Mouse (Mus musculus) gastrocnemius, adult 8-10 months (tissue): Measurements from ENCODE around the gene Elp4. TPM values are rescaled to one million over a fixed set of nuclear protein-coding genes. Genes with fewer than 3 reads are reported as not detected.

Source experiments
- DNase-seq, 2 experiments: peaks; one replicate each; pipeline ENCODE4 v3.0.0; 2022; ENCODE audit warnings: low spot score in 2 of 2
- total RNA-seq, 4 experiments: library from RNA; stranded (reverse); gene quantifications; 2 replicates each; pipeline ENCODE4 v1.2.4; 2022

Gene Elp4
- total RNA-seq, 4 experiments from 2014 or later, result 8.1 to 10.2 (median 8.9) TPM

- DNase-seq, result no peak
These were observed 173.7 kb downstream of the Elp4 start for GRCm38 (mm10) chr2:105730704-105731103.

DNA sequence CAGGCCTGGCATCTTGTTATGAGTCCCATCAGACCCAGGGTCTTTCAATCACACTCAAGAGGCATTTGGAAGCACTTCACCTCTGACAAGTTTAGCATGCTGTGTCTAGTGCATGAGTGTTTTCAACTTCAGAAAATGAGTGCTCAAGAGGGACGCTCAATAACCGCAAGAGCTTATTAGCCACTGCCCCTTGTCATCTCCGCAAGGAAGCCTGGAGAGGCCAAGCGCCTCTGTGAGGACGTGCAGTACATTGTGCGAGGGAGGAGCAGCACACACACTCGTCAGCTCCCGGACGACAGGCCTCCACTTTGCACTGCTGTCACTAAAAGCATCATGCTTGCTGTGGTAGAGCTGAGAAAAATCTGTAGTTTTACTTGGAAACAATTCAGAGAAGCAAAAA is 177.7 kb downstream of the Elp4 start:
- no peak for DNase-seq

DNA sequence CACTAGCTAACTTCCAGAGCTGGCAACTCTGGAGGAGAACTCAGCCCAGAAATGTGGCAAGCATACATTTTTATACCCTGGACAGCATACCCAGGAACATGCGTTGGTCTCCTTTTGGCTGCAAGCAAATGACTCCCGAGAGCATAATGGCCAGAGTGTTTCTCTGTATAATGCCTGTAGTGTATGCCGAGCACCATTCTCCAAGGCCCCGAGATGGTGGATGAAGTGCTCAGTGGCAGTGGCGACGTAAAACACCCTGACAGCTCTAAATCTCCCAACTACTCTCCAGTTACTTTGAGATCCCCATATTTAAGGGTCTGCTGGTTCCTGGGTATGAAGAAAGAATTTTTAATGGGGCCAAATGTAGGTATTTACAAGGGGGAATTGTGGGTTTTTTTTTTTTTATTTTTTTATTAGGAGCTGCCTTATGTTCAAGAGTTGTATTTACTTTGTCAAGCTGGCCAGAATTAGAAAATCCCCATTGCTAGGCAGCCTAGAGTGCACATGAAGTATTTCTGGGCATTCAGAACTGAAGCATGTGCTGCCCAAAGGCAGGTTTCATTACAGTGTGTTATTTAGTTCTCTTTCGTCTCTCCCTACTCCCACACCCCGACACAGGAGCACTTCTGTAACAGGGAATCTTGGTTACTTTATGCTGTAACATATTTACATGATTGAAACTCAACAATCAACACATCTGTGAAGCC is 188.8 kb downstream of the Elp4 start:
- DNase-seq, result no peak

- DNase-seq, result no peak
These were observed 193.9 kb downstream of the Elp4 start for GRCm38 (mm10) chr2:105710511-105710910.

DNA sequence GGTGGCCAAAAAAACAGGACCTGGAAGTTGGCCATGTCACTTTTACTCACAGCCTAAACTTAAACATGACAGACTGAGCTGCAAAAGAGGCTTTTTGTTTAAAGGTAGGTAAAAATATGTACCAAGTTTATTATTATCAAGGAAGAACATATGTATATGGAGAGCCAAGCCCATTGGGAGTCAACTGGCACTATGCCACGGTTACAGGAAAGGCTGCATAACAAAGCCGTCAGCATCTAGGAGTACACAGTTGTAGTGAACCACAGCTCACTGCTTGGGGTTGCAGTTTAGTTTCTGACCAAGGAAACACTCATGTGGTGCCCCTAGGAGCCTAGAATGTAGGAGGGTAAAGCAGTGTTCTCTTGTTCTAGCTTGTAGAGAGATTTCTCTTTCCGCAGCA is 195.2 kb downstream of the Elp4 start:
- DNase-seq, result no peak

DNA sequence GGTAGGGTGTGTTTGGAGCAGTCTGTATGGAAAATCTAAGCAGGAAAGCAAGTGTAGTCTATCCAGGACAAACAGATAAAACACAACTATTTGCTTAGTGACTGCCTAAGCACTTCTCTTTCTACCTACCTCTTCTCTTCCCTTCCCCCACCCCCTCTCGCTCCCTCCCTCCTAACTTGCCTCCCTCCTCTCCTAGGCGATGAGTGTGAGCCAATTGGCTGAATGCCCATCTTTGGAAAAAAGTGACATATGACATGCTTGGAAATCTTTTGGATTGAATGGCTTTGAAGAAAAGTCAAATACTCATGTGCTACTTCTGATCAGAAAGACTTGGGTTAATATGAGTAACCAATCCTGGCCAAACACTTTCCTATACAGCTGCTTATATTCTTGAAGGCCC is 199.0 kb downstream of the Elp4 start:
- no peak for DNase-seq

DNA sequence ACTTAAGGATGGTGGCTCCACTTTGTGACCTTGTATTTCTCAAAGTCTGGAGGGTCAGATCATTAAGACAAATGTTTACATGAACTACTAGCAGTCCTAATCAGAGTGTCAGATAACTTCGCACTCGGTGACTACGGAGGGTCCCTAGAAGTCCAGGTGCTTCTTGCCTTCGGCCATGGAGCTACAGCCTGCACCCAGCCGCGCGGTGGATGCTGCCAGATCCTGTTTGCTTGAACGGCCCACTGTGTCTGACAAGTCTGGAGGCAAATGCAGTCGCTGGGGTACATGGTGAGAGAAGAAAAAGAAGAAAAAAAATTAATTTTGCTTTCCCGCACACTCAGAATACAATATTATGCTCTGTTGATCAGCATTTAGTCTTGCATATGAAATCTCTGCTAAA is 201.8 kb downstream of the Elp4 start:
- no peak for DNase-seq

GRCm38 (mm10) chr2:105701781-105702180 is 202.6 kb downstream of the Elp4 start:
- DNase-seq, result no peak

GRCm38 (mm10) chr2:105698631-105699030 is 205.7 kb downstream of the Elp4 start:
- DNase-seq, result no peak

DNA sequence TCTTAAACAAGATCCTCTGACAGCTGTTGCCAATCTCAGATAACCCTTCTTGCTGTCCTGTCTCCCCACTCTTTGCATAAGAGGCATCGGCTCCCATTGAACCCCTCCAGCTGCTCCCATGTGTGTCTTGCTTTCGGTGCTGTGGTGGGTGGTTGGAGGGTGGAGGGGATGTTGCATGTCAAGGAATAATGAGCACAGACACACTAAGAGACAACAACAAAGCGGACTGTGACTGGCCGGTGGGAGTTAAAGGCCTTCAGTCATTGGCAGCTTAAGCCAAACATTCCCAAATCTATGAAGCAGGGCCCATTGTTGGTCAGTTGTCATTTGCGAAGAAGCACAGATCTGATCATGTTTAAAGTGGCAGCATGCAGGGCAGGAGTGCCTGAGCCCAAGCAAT is 206.6 kb downstream of the Elp4 start:
- DNase-seq, result no peak

DNA sequence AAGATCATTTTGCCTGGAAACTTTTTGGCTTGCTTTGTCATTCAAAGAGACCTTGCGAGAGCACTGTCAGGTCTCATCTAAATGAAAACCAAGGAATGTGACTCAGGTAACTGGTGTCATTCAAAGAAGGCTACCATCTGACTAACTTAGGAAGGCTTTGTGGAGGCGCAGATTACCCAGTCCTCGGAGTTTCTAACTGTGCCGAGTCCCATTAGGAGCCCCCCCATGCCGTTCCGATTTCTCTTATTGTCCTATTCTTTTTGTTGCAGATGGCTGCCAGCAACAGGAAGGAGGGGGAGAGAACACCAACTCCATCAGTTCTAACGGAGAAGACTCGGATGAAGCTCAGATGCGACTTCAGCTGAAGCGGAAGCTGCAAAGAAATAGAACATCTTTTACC is 213.1 kb downstream of the Elp4 start:
- DNase-seq, result no peak

DNA sequence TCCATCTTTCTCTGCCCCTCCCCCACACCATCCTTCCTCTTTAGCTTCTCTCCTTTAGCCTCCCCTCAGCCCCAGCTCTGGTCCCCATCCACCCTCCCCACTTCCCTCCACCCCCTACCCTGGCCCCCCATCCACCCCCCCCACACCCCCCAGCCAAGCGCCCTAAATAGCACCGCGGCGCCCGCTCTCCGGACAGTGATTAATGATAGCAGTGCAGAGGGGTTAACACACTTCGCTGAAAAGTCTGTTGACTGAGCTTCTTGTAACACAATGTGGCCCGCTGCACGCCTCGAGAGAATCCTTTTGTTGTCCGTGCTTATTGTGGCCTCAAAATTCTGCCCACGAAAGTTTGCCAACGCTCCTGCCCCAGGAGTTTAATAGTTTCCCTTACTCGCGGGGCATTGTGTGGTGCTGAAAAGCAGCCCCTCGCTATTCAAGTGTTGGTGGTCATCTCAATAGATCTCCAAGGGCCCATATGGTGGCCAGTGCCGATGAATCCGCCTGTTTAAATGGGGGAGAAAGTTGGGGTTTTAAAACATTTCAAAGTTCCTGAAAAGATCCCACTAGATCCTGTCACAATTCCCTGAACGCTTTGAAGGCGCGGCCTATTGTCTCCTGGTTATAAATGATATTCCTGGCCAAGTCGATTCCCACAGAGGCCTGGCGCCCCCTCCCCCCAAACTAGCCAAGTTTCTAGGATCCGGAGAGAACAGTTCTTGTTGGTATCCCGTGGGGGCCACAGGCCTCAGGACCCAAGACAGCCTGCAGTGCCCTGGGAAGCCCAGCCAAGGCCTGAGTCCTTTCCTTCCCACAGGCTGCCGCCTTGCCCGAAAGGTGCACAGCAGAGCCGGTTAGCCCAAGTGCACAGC is 214.4 kb downstream of the Elp4 start:
- no peak for DNase-seq

DNA sequence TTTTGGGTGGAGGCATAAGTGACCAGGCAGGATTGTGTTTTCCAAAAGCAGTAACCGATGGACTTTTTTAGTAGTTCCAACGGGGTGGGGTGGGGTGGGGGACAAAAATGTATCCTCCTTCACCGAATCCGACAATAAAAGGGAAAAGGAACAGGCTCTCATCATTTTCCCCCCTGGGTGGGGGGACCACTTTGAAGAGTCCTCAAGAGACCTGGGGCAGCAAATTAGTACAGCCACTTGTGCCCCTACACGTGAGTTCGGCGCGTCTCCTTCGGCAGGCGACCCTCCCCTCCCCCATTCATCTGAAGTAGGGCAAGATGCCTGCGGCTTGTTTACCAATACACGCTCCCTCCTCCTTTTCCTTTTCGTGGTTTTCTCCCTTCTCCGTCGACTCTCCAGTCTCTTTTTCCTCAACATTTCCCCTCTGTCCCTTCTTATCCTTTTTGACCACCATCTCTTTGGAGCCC is 215.0 kb downstream of the Elp4 start:
- no peak for DNase-seq

GRCm38 (mm10) chr2:105688436-105689303 is 215.7 kb downstream of the Elp4 start:
- DNase-seq, result no peak

- no peak for DNase-seq
These were observed 216.4 kb downstream of the Elp4 start for GRCm38 (mm10) chr2:105688011-105688410.

- DNase-seq, result no peak
These were observed 216.9 kb downstream of the Elp4 start for GRCm38 (mm10) chr2:105687317-105687991.

GRCm38 (mm10) chr2:105686363-105687316 is 217.7 kb downstream of the Elp4 start:
- DNase-seq, result no peak

DNA sequence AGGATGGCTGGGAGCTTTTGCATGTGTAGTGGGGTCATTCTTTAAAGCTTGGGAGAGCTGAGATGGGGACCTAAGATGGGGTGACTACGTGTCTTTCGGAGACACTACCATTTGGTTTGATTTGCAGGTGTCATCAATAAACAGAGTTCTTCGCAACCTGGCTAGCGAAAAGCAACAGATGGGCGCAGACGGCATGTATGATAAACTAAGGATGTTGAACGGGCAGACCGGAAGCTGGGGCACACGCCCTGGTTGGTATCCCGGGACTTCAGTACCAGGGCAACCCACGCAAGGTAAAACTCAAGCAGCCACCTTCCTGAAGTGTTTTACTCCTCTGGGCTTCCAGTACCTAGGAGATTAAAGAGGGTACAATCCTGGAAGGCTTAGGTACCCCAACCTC is 218.7 kb downstream of the Elp4 start:
- DNase-seq, result no peak

DNA sequence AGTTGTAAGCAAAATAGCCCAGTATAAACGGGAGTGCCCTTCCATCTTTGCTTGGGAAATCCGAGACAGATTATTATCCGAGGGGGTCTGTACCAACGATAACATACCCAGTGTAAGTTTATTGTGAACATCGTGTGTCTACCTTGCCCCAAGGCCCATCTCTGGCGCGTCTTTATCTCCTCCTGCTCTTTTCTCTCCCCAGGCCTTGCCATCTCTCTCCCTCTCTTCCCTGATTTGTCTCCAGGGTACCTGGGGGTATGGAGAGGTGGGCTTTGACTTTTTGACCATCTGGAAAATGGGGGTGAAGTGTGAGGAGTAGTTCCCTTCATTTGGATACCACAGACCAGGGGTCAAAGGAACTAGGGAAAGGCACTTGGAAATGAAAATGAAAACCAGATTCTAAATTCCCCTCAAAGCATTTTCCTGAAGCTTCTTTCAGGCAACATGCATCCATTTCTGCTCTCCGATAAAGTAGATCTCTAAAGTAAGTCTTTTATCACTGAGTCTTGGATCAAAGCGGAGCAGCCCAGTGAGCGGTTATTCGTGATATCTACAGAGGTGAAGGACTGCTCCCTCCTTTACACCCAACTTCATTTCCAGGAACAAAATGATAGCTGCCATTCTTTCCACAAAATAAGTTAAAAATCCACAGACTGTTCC is 219.2 kb downstream of the Elp4 start:
- no peak for DNase-seq
